Mouse (Mus musculus) midbrain, postnatal 0 days (tissue): ENCODE measurements at regions not wholly inside any gene's neighbourhood (a gene's known extent, or its start where the extent isn't known, plus 50 kb on each side); places are given as distances from the start of the nearest gene placed in this dataset.
A peak's percentile ranks its signal among the peaks of the same experiment; 100 is the strongest.

Experiments
- ATAC-seq: fragments of 200-750 bp; cut with Nextera tagmentation; 2 replicates; pipeline ENCODE4 v1.8.0; 2017; ENCODE audit warnings: moderate number of reproducible peaks, mild to moderate bottlenecking, moderate TSS enrichment, moderate library complexity; ENCODE audit not compliant: low FRiP score
- DNase-seq: peaks from one replicate; pipeline ENCODE4 v3.0.0-alpha.2; 2015; ENCODE audit warnings: low spot score
- H3K27ac ChIP-seq: fragments of 300-500 bp; sonication (generic); 2 replicates; pipeline ENCODE4 v1.5.1; 2014; ENCODE audit warnings: low read depth, mild to moderate bottlenecking, low read length, mixed read lengths
- H3K27me3 ChIP-seq: fragments of 300-500 bp; sonication (generic); 2 replicates; pipeline ENCODE4 v1.6.1; 2014; ENCODE audit warnings: low read length, control low read depth, mixed read lengths; ENCODE audit not compliant: insufficient read depth
- H3K36me3 ChIP-seq: fragments of 300-500 bp; sonication (generic); 2 replicates; pipeline ENCODE4 v1.6.1; 2014; ENCODE audit warnings: low read length, control low read depth, mixed read lengths; ENCODE audit not compliant: insufficient read depth
- H3K4me1 ChIP-seq: fragments of 300-500 bp; sonication (generic); 2 replicates; pipeline ENCODE4 v1.6.1; 2014; ENCODE audit warnings: mild to moderate bottlenecking, control low read depth, antibody characterized with exemption, low read length, mixed read lengths; ENCODE audit not compliant: insufficient read depth
- H3K4me2 ChIP-seq: fragments of 300-500 bp; sonication (generic); 2 replicates; pipeline ENCODE4 v1.6.1; 2014; ENCODE audit warnings: low read depth, mild to moderate bottlenecking, low read length, mixed read lengths; ENCODE audit not compliant: poor library complexity, severe bottlenecking
- H3K4me3 ChIP-seq: fragments of 300-500 bp; sonication (generic); 2 replicates; pipeline ENCODE4 v1.5.1; 2014; ENCODE audit warnings: low read depth, mild to moderate bottlenecking, low read length, moderate library complexity
- H3K9ac ChIP-seq: fragments of 300-500 bp; sonication (generic); replicated peaks from 2 replicates; pipeline ENCODE4 v1.6.1; 2014; ENCODE audit warnings: mild to moderate bottlenecking, low read length, moderate library complexity, mixed read lengths; ENCODE audit not compliant: poor library complexity, severe bottlenecking
- H3K9me3 ChIP-seq: fragments of 300-500 bp; sonication (generic); 2 replicates; pipeline ENCODE4 v1.6.1; 2016; ENCODE audit warnings: low read length, control low read depth
- CTCF ChIP-seq: IDR thresholded peaks from 2 replicates; pipeline ENCODE4 v1.5.1; 2016; ENCODE audit warnings: antibody characterized with exemption, mild to moderate bottlenecking
- WGBS: fragments of 180-500 bp; shearing (Covaris S2); extraction: QIAGEN DNeasy Blood & Tissue Kit; methylation state at CpG from one replicate; pipeline ENCODE4 v1.1.7; 2014; 5-methylcytosine and 5-hydroxymethylcytosine counted together

GRCm38 (mm10) chr3:13336152-13336551 is 1144.3 kb upstream of the Slc7a12 start:
- H3K4me1 ChIP-seq: no peaks in the 10 kb centered on the region
- no peaks in the 10 kb centered on the region for H3K27me3 ChIP-seq
- TF ChIP-seq CTCF: no peak
- H3K27ac ChIP-seq: no peak overlapping the region
- H3K4me2 ChIP-seq: no peak overlapping the region
- ATAC-seq (no peak), DNase-seq (no peak)
- no peaks in the 10 kb centered on the region for H3K36me3 ChIP-seq
- no peak overlapping the region for H3K9ac ChIP-seq
- H3K9me3 ChIP-seq: no peaks in the 10 kb centered on the region
- no peak overlapping the region for H3K4me3 ChIP-seq

- Histone ChIP-seq H3K4me2 (no peak overlapping the region), H3K4me1 (no peaks in the 10 kb centered on the region), H3K9ac (no peak overlapping the region), H3K4me3 (no peak overlapping the region), H3K27me3 (no peaks in the 10 kb centered on the region), H3K27ac (no peak overlapping the region), H3K9me3 (no peaks in the 10 kb centered on the region), H3K36me3 (no peaks in the 10 kb centered on the region)
- WGBS: 73% methylated on average over 3 of the region's 3 CpGs
- peak; percentile 61 for DNase-seq
- no peak for TF ChIP-seq CTCF
- no peak for ATAC-seq
Measured at GRCm38 (mm10) chr3:13386148-13386547, 1094.3 kb upstream of the Slc7a12 start.
